Comparison of ENCODE assay signal across 26 mouse cellular contexts in genomic region chr13:118603474-118603873, GRCm38 (mm10).
"Had no signal": no experiment of that assay in that cellular context is flagged by ENCODE, and none has a peak within 500 bp of the region (broad histone marks: within the 10 kb centered on the region; RNA-seq: fewer than 3 reads in every experiment).

No protein-coding gene starts in this region.

- H3K4me1 ChIP-seq: heart, embryonic 10.5 days; heart, embryonic 12.5 days; hindbrain, embryonic 10.5 days; hindbrain, embryonic 12.5 days; intestine, embryonic 15.5 days; limb, embryonic 12.5 days had no signal

- H3K36me3 ChIP-seq: heart, embryonic 10.5 days; heart, embryonic 12.5 days; hindbrain, embryonic 10.5 days; hindbrain, embryonic 12.5 days; intestine, embryonic 15.5 days; limb, embryonic 10.5 days; limb, embryonic 12.5 days had no signal

- H3K27me3 ChIP-seq: heart, embryonic 12.5 days; hindbrain, embryonic 12.5 days; intestine, embryonic 15.5 days; limb, embryonic 12.5 days had no signal

- H3K4me3 ChIP-seq: gastrocnemius, adult 2 months; heart, embryonic 10.5 days; heart, embryonic 12.5 days; hindbrain, embryonic 10.5 days; hindbrain, embryonic 12.5 days; intestine, embryonic 15.5 days; layer of hippocampus, adult 2 months; left cerebral cortex, adult 2 months; limb, embryonic 10.5 days; limb, embryonic 12.5 days had no signal

- H3K9me3 ChIP-seq: heart, embryonic 10.5 days; heart, embryonic 12.5 days; hindbrain, embryonic 10.5 days; hindbrain, embryonic 12.5 days; intestine, embryonic 15.5 days; limb, embryonic 10.5 days; limb, embryonic 12.5 days had no signal

- DNase-seq: gastrocnemius, adult 2 months; gastrocnemius, postnatal 10 days; gastrocnemius, postnatal 25 days; heart, adult 18-20 months; heart, postnatal 10 days; heart, postnatal 4 days; kidney, adult 18-20 months; kidney, adult 8-10 months; kidney, postnatal 10 days; kidney, postnatal 25 days; kidney, postnatal 4 days; liver had no signal

- ATAC-seq: hindbrain, embryonic 16.5 days; inflammation-experienced regulatory T-cells, adult 6 months; intestine, embryonic 15.5 days; intestine, postnatal 0 days had no signal

- H3K9ac ChIP-seq: heart, embryonic 12.5 days; hindbrain, embryonic 12.5 days; hindbrain, embryonic 14.5 days; intestine, embryonic 15.5 days; limb, embryonic 12.5 days had no signal

- H3K4me2 ChIP-seq: heart, embryonic 12.5 days; hindbrain, embryonic 12.5 days; hindbrain, embryonic 14.5 days; intestine, embryonic 15.5 days; limb, embryonic 12.5 days; liver, embryonic 11.5 days had no signal

- H3K27ac ChIP-seq: gastrocnemius, adult 2 months; heart, embryonic 10.5 days; hindbrain, embryonic 10.5 days; hindbrain, embryonic 12.5 days; hindbrain, embryonic 14.5 days; intestine, embryonic 15.5 days; layer of hippocampus, adult 2 months; left cerebral cortex, adult 2 months; limb, embryonic 10.5 days; limb, embryonic 12.5 days had no signal
